Mouse (Mus musculus): ENCODE results near the gene Uqcc2. TPM values are rescaled to one million over a fixed set of nuclear protein-coding genes. Genes with fewer than 3 reads are reported as not detected.

Uqcc2 gene
- 287 and 310 TPM in 2 replicates for polyA plus RNA-seq (2015; fragmentation: Nextera tagmentation; extraction: Ambion mirVana)

DNA sequence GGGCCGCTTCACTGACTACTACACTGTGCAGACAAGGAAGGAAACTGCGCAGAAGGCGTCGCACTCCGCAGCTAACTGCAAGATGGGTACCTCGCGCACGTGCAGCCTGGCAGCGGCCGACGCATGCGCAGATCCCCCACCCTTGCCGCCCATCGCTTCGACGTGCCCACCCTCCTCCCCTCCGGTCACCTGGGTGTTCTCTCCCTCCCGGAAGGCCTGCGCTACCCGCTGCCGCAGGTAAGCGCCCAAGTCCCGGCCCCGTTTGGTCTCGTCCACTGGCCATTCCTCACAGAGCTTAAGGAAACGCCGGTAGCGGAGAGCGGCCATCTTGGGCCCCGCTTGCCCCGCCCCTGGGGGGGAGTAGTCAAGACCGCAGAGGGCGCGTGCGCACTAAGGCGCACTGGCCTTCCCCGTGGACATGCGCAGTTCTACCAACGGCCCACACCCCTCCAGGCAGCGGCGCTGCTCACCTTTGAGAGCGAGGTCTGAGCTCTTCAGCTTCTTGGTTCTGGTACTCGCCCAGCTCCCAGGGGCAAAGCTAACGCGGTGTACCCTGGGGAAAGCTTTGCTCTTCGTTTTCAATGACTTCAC is at the start of gene Uqcc2:
TSS of gene Uqcc2 (minus strand) at position 366 of the 591 bp plus-strand sequence.
- peaks cover 3% of the 10 kb centered on the region; the same call in 1 of the 2 replicates for H3K27me3 ChIP-seq (replicated peaks)
- under 1% methylated on average over 46 of the region's 46 CpGs for WGBS
- peak within 1 kb of the TSS; percentile 71 for H3K4me2 ChIP-seq
- peak within 1 kb of the TSS; percentile 74 for H3K4me3 ChIP-seq
- peak within 1 kb of the TSS; percentile 51; the same call in 1 of the 2 replicates for H3K27ac ChIP-seq (replicated peaks)
- H3K4me1 ChIP-seq = peaks cover 34% of the 10 kb centered on the region
- H3K9ac ChIP-seq = peak within 1 kb of the TSS; percentile 89
- H3K9me3 ChIP-seq = no peaks in the 10 kb centered on the region
- peak; percentile 90 for ATAC-seq (ENCODE audit: extremely low read depth, insufficient number of reproducible peaks, low FRiP score, low TSS enrichment)
- peaks cover 8% of the 10 kb centered on the region for H3K36me3 ChIP-seq

DNA sequence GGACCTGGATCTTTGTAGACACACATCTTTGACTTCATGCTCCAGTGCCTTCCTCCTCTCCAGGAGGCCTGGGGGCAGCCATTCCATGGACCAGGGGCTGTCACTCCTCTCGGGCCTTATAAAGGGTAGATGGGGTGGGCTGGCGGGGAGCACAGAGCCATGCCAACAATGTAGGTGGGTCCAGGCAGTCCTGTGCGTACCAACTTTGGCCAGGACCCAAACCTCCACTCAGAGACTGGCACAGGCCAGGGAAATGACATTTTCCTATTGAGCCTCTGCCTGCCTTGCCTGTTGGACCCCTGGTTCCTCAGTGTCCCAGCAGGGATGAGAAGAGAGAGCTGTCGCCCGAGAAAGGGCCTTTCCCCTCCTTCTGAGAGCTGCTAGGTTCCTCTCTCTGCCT is 48.7 kb upstream of the Uqcc2 start:
- no peaks in the 10 kb centered on the region for H3K9me3 ChIP-seq
- no peak overlapping the region for H3K4me2 ChIP-seq
- ATAC-seq (ENCODE audit: extremely low read depth, insufficient number of reproducible peaks, low FRiP score, low TSS enrichment) = no peak
- no peak overlapping the region for H3K9ac ChIP-seq
- no peak overlapping the region for H3K4me3 ChIP-seq
- H3K27me3 ChIP-seq (replicated peaks) = 0 out of 2 replicates have a peak, but pooled peaks cover 6% of the 10 kb centered on the region
- peaks cover 6% of the 10 kb centered on the region; the same call in 1 of the 2 replicates for H3K4me1 ChIP-seq
- H3K36me3 ChIP-seq = no peaks in the 10 kb centered on the region
- no peak overlapping the region for H3K27ac ChIP-seq (replicated peaks)
- 77% methylated on average over 5 of the region's 5 CpGs for WGBS

DNA sequence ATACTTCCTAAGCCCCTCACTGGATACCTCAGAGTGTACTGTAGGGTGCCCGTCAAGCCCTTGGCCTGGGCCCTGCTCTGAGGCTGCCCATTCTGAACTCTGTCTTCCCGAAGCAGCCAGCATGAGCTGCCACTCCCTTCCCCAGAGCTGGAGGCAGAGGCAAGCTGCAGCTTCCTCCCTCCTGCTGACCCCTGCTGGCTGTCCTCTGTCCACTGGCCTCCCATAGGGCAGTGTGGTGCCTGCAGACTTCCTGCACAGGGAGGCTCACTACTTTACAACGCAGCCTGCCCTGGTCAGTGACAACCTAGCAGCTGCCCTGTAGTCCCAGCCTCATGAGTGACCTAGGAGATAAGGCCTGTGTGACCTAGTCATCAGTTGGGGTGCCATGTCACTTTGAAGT is 48.0 kb upstream of the Uqcc2 start:
- H3K9me3 ChIP-seq = no peaks in the 10 kb centered on the region
- no peaks in the 10 kb centered on the region for H3K27me3 ChIP-seq (replicated peaks)
- ATAC-seq (ENCODE audit: extremely low read depth, insufficient number of reproducible peaks, low FRiP score, low TSS enrichment) = no peak
- no peak overlapping the region for H3K4me2 ChIP-seq
- no peaks in the 10 kb centered on the region for H3K36me3 ChIP-seq
- H3K9ac ChIP-seq = no peak overlapping the region
- H3K4me3 ChIP-seq = no peak overlapping the region
- 23% methylated on average over 3 of the region's 3 CpGs for WGBS
- H3K27ac ChIP-seq (replicated peaks) = no peak overlapping the region
- peaks cover 6% of the 10 kb centered on the region; the same call in 1 of the 2 replicates for H3K4me1 ChIP-seq

DNA sequence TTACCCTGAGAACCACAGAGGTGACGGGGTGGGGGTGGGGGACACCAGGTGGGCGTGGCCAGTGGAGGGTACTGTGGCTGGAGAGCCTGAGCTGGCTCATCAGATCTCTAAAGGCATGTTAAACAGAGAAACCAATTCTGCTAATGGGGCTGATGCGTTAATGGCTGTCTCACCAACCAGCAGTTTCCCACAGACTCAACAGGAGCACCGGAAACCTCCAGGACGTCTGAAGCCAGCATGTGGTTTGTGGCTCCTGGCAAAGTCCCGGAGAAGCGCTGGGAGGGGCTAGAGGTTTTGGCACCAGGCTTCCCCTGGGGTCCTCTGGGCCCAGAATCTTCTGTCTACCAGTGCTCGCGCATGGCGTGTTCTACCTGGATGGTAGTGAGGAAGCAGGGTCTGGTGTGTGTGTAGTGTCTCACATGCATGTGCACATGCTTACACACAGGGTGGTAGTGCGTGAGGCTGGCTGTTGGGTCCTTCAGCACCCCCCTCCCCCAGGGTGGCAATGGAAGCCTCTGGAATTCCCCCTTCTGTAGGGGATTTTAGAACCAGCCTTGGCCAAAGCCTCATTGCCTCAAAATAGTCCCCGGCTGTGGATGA is 46.1 kb upstream of the Uqcc2 start:
- H3K9me3 ChIP-seq = no peaks in the 10 kb centered on the region
- WGBS = 54% methylated on average over 12 of the region's 12 CpGs
- H3K27ac ChIP-seq (replicated peaks) = no peak overlapping the region
- 0 out of 2 replicates have a peak, but pooled peaks cover 3% of the 10 kb centered on the region for H3K27me3 ChIP-seq (replicated peaks)
- no peak for ATAC-seq (ENCODE audit: extremely low read depth, insufficient number of reproducible peaks, low FRiP score, low TSS enrichment)
- H3K4me1 ChIP-seq = peaks cover 14% of the 10 kb centered on the region; the same call in 1 of the 2 replicates
- no peak overlapping the region for H3K4me2 ChIP-seq
- no peaks in the 10 kb centered on the region for H3K36me3 ChIP-seq
- H3K9ac ChIP-seq = no peak overlapping the region
- H3K4me3 ChIP-seq = no peak overlapping the region

DNA sequence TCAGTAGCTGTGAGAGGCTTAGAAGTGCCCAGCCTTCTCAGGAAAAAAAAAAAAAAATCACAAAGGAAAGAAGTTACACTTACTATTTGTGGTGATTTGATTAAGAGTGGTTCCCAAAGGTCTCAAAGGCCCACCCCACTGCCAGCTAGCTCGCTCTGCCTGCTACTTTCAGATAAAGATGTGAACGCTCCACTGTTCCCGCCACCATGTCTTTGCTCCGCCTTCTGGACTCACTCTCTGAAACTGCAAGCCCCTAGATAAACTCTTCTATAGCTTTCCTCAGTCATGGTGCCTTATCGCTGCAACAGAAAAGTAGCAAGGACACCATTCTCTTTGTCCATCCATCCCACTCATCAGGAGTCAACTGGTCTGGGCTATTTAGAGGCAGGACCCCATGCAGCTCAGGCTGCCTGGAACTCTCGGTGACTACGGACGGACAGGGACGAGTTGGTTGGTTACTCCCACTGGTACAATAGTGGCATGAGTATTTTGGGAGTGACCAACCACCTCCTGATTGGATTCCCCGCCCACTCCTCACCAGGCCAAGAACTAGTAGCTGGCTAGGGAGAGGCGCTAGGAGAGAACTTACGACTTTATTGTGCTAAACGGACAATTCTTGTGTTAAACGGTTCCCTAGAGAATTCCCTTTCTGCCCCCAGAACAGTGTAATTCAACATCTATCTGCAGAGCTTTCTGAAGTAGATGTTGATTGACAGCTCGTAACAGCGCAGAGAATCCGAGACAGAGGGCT is 44.9 kb upstream of the Uqcc2 start:
- no peak overlapping the region for H3K4me3 ChIP-seq
- no peaks in the 10 kb centered on the region for H3K9me3 ChIP-seq
- H3K4me1 ChIP-seq = peaks cover 14% of the 10 kb centered on the region; the same call in 1 of the 2 replicates
- H3K9ac ChIP-seq = no peak overlapping the region
- no peaks in the 10 kb centered on the region for H3K36me3 ChIP-seq
- 0 out of 2 replicates have a peak, but pooled peaks cover 3% of the 10 kb centered on the region for H3K27me3 ChIP-seq (replicated peaks)
- WGBS = 81% methylated on average over 17 of the region's 17 CpGs
- no peak overlapping the region for H3K4me2 ChIP-seq
- no peak overlapping the region for H3K27ac ChIP-seq (replicated peaks)
- ATAC-seq (ENCODE audit: extremely low read depth, insufficient number of reproducible peaks, low FRiP score, low TSS enrichment) = no peak

DNA sequence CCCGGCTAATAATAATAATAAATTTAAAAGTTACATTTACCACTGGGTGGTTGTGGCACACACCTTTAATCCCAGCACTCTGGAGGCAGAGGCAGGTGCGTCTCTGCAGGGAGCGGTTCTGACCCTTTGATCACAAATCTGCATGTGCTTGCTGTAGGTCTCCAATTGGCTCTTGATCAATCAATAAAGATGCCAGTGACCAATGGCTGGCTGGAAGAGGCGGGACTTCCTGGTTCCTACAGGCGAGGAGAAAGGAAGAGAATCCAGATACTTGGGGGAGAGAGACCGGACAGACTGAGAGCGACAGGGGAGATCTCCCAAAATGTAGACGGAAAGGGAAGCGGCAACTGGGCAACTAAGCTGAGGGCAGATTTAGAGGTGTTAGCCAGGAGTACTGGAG is 44.3 kb upstream of the Uqcc2 start:
- H3K9me3 ChIP-seq = no peaks in the 10 kb centered on the region
- H3K9ac ChIP-seq = no peak overlapping the region
- no peak overlapping the region for H3K4me3 ChIP-seq
- no peaks in the 10 kb centered on the region for H3K36me3 ChIP-seq
- peaks cover 14% of the 10 kb centered on the region; the same call in 1 of the 2 replicates for H3K4me1 ChIP-seq
- H3K27me3 ChIP-seq (replicated peaks) = 0 out of 2 replicates have a peak, but pooled peaks cover 3% of the 10 kb centered on the region
- H3K27ac ChIP-seq (replicated peaks) = no peak overlapping the region
- 82% methylated on average over 9 of the region's 9 CpGs for WGBS
- no peak overlapping the region for H3K4me2 ChIP-seq
- ATAC-seq (ENCODE audit: extremely low read depth, insufficient number of reproducible peaks, low FRiP score, low TSS enrichment) = no peak

DNA sequence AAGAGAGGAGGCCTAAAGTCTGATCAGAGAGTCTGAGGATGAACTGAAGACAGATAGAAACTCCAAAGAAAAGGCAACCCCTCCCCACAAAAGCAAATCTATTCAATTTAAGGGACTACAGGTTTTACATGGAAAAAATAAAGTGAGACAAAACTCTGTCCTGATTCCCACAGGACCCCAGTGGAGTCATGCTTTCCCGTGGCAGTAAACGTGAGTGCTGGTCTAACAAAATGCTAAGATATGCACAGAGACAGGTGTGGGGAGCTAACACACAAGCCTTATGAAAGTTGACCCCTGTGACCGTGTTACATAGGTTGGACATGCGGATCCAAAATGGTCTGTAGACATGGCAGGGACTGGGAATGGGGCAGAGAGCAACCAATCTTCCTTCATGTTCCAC is 43.0 kb upstream of the Uqcc2 start:
- ATAC-seq (ENCODE audit: extremely low read depth, insufficient number of reproducible peaks, low FRiP score, low TSS enrichment) = no peak
- Histone ChIP-seq H3K4me2 (no peak overlapping the region), H3K9ac (no peak overlapping the region), H3K27ac (replicated peaks) (no peak overlapping the region), H3K4me1 (peaks cover 14% of the 10 kb centered on the region; the same call in 1 of the 2 replicates), H3K36me3 (no peaks in the 10 kb centered on the region), H3K27me3 (replicated peaks) (0 out of 2 replicates have a peak, but pooled peaks cover 4% of the 10 kb centered on the region), H3K9me3 (no peaks in the 10 kb centered on the region), H3K4me3 (no peak overlapping the region)
- WGBS = 85% methylated on average over 4 of the region's 4 CpGs

DNA sequence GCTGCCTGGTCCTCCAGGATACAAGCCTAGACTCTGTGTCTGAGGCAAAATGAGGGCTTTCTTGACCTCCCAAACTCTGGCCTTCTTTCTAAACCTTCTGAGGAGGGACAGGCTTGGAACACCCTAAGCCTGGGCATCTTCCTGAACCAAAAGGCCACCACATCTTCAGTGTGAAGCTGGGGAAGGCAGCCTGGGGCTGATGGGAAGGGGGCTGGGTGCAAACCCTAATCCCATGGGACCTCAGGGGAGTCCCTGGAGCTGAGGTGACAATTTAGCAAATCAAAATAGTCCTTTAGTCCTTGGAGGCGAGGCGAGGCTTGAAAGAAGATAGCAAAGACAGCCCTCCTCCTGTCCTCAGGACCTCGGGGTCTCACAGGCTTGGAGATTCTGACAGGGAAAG is 42.6 kb upstream of the Uqcc2 start:
- Histone ChIP-seq H3K4me3 (no peak overlapping the region), H3K9me3 (no peaks in the 10 kb centered on the region), H3K9ac (no peak overlapping the region), H3K4me1 (peaks cover 9% of the 10 kb centered on the region; the same call in 1 of the 2 replicates), H3K36me3 (no peaks in the 10 kb centered on the region), H3K27ac (replicated peaks) (no peak overlapping the region), H3K27me3 (replicated peaks) (0 out of 2 replicates have a peak, but pooled peaks cover 7% of the 10 kb centered on the region), H3K4me2 (no peak overlapping the region)
- WGBS = 50% methylated on average over 3 of the region's 3 CpGs
- no peak for ATAC-seq (ENCODE audit: extremely low read depth, insufficient number of reproducible peaks, low FRiP score, low TSS enrichment)

DNA sequence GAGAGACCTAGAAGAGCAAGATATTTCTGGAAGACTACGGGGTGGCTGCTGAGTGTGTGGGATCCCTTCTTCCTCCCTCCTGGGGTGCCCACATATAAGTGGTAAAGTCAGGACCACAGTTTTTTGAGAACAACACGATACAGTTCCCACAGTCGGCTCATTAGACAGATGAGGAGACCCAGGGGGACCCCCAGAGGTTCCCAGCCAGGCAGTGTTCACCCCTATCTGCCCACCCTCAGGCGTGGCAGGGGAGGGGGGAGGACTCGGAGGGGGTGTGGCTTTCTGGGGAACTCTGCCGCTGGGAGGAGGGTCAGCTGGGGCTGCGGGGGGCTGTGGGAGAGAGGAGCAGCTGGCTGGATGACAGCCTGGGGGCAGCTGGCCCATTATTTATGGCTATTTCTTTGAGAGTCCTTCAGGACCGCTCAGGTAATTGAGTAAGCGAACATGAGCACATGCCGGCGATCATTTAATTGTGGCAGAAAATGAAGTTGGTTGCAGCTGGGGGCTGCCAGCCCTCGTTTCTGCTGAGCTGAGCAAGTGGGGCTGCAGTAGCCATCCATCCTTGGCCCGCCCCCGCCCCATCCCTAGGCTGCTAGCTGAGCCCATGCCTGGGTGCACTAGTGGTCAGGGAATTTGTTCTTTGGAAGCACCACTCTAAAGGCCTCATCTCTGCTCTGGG is 41.6 kb upstream of the Uqcc2 start:
- ATAC-seq (ENCODE audit: extremely low read depth, insufficient number of reproducible peaks, low FRiP score, low TSS enrichment) = no peak
- no peak overlapping the region for H3K9ac ChIP-seq
- H3K27me3 ChIP-seq (replicated peaks) = 0 out of 2 replicates have a peak, but pooled peaks cover 7% of the 10 kb centered on the region
- H3K9me3 ChIP-seq = no peaks in the 10 kb centered on the region
- peaks cover 8% of the 10 kb centered on the region; the same call in 1 of the 2 replicates for H3K4me1 ChIP-seq
- H3K36me3 ChIP-seq = no peaks in the 10 kb centered on the region
- 48% methylated on average over 14 of the region's 14 CpGs for WGBS
- H3K27ac ChIP-seq (replicated peaks) = no peak overlapping the region
- H3K4me3 ChIP-seq = no peak overlapping the region
- H3K4me2 ChIP-seq = no peak overlapping the region

DNA sequence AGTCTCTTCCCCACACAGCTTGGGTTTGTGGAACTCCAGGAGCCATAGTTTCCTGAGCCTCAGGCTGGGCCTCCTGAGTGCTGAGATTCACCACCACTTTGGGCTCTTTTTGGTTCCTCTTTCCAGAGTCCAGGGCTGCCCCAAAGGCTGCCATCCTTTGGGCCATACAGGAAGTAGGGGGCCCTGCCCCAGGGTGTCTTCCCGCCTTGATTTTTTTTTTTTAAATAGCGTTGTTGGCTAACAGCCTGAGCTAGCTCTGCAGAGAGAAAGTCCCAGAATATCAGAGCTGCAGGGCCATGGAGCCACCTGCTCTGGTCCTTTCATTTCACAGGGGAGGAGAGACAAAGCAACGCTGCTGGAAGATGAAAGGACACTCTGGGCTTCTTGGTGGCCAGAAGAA is 40.0 kb upstream of the Uqcc2 start:
- ATAC-seq (ENCODE audit: extremely low read depth, insufficient number of reproducible peaks, low FRiP score, low TSS enrichment) = no peak
- Histone ChIP-seq H3K27ac (replicated peaks) (no peak overlapping the region), H3K4me3 (no peak overlapping the region), H3K9ac (no peak overlapping the region), H3K4me2 (no peak overlapping the region), H3K9me3 (no peaks in the 10 kb centered on the region), H3K27me3 (replicated peaks) (peaks cover 15% of the 10 kb centered on the region; the same call in 1 of the 2 replicates), H3K4me1 (peaks cover 8% of the 10 kb centered on the region; the same call in 1 of the 2 replicates), H3K36me3 (no peaks in the 10 kb centered on the region)
- WGBS = 63% methylated on average over 3 of the region's 3 CpGs

DNA sequence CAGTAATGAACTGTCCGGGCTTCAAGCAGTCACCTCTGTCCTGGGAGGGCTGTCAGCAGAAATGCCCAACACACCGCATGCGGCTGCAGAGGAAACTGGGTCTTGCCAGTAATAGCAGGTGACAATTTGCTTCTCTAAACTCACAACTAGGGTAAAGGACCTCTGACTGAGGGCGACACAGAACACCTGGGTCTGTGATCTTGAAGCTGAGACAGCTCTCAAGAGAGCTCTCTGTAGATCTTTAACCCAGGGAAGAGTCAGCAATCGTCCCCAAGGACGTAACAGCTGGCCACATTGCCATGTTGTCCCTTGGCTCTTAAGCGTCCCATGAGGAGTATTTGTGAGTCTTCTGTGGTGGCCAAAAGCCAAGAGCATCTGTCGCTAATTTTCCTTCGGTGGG is 38.7 kb upstream of the Uqcc2 start:
- H3K9ac ChIP-seq = no peak overlapping the region
- no peak overlapping the region for H3K4me2 ChIP-seq
- no peak for ATAC-seq (ENCODE audit: extremely low read depth, insufficient number of reproducible peaks, low FRiP score, low TSS enrichment)
- 72% methylated on average over 9 of the region's 9 CpGs for WGBS
- peaks cover 15% of the 10 kb centered on the region; the same call in 1 of the 2 replicates for H3K27me3 ChIP-seq (replicated peaks)
- H3K4me1 ChIP-seq = peaks cover 11% of the 10 kb centered on the region
- no peak overlapping the region for H3K27ac ChIP-seq (replicated peaks)
- no peak overlapping the region for H3K4me3 ChIP-seq
- H3K36me3 ChIP-seq = no peaks in the 10 kb centered on the region
- H3K9me3 ChIP-seq = no peaks in the 10 kb centered on the region
